Mouse (Mus musculus): ENCODE measurements around the gene Sycp3.
A peak's percentile ranks its signal among the peaks of the same experiment; 100 is the strongest.
"Not testable (repeated sequence)": the region's sequence is repeated elsewhere in the genome, so short reads cannot be mapped to it uniquely, and the experiment has no call there.

Gene Sycp3

DNA sequence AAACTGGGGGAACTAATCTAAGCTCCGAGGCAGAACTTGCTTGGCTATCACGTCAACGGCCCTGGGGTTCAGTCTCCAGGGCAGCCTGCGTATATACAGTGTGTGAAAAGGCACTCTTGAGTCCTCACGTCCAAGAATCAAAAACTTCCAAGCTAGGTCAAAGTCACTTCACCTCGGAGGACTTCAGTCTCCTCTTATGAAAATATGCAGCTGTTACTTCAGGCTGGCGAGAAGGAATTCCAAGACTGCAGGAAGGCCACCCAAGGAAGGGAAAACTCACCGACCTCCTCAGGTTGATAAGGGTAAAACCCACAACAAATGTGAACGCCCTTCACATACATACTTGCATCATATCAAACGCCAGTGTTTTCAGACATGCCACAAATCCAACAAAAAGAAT lies 42.0 kb downstream of the Sycp3 start:
- no peak for DNase-seq (ENCODE audit: low spot score)

DNA sequence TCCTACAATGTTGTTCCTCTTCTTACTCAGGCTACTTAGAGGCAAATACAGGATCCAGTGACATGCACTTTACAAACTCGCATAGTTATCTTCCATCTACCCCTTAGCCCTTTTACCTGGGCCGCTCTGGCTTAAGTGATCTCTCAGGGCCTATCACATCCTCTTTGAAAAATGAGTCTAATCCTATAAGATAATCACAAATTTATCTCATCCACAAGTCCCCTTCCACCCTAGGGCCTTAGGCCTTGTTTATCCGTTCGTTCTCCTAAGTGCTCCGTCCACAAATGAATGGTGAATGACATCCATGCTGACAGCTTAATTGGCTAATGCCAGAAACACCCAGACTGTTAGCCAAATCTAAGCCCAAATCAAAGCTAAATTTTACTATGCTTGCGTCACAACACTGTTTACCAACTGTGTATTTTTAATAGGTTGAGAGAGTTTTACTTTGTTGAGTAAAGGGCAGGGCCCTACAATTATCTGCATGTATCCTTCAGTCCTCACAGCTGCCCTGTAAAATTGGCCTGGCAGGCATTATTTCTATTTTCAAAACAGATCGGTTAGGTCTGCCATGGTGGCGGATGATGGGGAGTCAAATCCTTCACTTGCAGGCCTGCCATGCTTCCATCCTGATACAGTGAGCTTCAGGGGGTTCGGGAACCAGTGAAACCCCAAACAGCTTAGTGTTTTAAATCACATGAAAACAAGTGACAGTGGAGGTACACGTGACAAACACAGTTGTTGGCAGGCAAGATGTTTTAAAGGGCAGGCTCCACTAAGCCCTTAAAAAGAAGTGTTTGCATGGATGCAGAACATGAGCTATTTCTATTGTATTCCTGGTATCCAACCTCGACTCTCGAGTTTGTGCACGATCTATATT lies 42.8 kb downstream of the Sycp3 start:
- no peak for DNase-seq (ENCODE audit: low spot score)

DNA sequence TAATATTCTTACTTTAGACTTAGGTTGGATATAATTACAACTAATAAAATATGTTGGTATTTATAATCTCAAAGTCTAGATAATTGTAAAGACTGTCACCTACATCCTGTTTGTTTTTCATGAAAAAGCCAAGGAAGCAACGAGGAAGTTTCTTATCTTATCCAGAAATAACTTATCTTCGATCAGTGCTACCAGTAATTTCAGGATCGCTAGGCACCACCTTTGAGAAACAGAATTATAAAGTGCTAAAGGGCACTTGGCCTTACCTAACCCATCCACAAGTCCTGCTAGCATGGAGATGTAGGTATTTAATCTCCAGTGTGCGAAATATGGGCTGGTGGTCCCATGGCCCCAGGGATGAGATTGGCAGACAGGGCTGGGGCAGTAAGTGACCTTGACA lies 43.5 kb downstream of the Sycp3 start:
- no peak for DNase-seq (ENCODE audit: low spot score)

DNA sequence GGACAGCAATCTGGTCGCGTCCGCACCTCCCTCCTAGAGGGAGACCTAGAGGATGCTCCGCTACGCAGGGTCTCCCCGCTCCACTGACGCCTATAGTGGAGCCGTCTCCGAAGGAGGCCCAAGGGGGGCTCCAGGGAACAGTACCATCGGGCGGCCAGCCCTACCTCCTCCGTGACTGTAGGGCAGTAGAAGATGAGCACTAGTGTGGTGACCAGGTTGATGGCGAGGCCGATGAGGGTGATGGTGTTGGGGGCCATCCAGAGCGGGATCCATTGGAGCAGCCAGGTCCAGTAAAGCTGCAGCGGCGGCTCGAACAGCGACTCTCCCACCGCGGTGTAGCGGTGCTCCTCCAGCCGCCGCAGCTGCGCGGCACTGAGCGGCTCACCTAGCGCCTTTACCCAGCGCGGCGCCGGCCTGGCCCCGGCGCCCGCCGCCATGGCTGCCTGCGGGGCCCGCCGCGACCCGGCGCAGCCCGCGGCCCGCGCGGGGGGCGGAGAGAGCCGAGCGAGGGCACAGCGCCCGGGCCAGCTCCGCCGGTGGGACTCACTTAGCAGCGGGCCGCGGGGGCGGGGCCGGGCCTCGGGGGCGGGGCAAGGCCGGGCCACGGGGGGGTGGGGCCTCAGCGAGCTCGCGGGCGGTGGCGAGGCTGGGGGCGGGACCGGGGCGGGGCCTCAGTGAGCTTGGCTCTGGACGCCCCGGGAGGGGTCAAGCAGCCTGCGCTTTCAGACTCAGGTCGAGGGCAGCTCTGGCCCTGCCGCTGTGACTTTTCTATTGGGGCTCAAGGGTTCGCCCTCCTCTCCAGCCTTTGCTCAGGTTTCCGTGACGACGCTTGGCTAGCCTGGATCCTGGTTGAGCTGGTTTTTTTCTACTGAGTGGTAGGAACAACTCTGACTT lies 44.3 kb downstream of the Sycp3 start, which contains the start of gene Chpt1:
Gene Chpt1, minus strand, starts transcription at position 653 of the 894 bp plus-strand sequence.
- peak; percentile 88 for DNase-seq (ENCODE audit: low spot score)

DNA sequence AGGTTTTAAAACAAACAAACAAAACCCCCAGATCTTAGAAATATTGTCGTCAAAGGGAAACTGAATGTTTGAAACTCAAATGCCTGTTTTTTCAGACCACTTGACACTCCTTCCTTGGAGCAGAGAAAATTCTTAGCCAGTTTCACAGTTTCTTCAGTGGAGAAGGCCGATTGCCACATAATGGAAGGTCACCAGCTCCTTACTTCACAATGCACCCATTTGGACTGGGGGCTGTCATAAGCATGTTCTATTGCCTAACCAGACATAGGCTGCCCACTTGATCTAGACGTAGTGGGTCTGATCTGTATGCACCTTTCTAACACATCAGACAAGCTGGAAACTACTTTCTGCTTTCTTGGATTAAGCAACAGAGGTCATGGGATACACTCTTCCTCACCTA lies 45.1 kb downstream of the Sycp3 start:
- DNase-seq (ENCODE audit: low spot score), result no peak

DNA sequence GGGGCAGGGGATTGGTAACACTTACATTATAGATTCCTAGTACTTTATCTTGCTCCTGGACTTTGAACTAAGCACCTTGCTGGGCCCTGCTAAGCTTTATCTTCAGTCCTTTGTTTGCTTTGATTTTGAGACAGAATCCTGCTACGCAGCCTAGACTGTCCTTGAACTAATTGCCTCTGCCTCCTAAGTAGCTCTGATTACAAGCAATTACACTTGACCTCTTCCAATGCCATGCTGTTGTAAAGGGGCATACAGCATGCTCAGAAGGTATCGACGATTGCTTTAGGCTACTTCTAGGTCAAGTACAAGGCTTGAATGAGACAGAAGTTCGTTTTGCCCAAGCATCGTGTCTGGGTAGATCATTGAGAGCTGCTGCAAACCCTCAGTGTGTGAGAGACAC lies 45.9 kb downstream of the Sycp3 start:
- DNase-seq (ENCODE audit: low spot score), result no peak

DNA sequence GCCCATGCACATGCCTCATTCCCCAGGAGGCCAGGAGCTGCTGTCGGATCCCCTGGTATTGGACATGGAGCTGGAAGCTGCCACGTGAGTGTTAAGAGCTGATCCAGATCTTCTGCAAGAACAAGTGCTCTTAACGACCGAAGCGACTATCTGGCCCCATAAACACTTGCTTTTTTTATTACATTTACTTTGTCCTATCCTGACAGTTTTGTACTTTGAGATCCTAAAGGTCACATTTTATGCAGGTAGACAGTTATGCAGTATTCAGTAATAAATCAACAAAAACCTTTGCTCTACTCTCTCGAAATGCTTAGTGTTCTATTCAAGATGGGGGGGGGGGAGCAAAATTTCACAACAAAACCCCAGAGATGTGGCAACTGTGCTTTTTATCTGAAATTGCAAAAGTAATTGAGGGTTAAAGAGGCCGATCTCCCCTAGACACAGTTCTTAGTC lies 48.3 kb downstream of the Sycp3 start:
- DNase-seq (ENCODE audit: low spot score), result no peak

DNA sequence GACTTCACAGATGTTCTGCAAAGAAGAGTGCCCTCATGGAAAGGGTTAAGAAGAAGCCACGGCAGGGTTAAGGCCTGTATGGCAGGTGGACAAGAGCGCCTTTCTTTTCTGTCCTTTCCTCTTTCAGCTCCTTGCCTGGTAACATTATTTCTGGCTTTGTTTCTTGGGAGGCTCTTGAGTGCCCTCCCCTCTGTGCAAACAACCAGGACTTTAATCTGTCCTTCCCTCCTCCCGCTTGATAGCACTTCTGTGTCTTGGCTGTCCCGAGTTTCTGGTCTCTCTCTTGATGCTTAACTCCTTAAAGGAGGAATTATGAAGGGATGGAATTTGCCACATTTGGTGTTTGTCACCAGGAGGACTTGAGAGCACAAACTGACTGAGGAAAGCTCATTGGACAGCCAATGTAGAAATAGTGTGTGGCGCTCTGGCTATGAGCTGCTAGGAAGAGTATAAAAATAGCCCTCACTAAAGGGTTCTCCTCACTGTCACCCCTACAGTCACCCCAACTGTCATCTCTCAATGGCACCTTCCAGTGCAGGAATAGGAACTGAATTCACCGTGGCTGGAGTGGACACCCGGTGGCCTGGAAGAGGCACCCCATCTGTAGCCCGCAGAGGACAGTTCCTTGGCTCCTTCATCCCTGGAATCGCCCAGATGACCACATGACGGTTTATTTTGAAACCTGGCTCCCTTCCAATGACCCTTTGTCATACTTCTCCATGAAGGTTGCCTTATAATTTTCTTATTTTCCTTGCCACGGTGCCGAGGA lies 51.3 kb downstream of the Sycp3 start:
- no peak for DNase-seq (ENCODE audit: low spot score)

DNA sequence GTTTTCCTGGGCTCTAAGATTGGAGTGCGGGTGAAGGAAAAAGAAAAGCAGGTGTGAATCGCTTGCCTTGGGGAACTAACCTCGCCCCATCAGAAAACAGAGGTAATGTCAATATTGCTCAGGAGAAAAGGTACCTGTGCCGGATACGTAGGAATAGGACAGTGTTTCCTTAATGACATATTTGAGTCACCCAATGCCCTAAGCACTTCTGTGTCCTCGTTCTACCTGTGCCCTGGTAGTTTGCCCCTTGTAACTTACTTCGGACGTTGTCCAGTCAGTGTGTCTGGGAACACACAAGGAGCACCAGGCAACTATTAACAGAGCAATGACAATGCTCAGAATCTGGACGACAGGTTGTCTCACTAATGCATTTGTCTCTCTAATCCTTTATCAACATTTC lies 52.0 kb downstream of the Sycp3 start:
- no peak for DNase-seq (ENCODE audit: low spot score)

DNA sequence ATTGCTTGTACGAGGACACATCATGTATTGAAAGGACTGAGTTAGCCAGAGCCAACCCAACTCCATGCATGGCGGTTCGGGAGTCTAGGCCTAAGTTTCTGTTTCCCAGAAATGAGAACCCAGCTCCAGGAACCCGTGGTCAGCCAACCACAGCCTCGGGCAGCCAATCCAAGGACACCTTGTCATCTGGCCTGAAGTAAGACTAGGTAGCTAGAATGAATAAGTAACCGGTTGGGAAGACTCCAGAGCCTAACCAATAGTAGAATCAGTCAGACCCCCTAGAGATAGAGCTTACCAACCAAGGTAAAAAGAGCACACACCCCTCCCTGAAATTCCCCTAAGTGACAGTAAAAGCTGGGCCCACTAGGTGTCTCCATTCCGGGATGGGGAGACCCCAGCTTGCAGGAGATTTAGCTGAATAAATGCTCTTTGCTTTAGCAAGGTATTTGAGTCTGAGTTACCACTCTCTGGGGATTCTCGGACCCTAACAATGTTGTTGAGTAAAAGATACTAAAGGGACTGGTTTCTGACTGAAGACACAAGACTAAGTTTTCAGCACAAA lies 54.3 kb downstream of the Sycp3 start:
- DNase-seq (ENCODE audit: low spot score), result no peak

DNA sequence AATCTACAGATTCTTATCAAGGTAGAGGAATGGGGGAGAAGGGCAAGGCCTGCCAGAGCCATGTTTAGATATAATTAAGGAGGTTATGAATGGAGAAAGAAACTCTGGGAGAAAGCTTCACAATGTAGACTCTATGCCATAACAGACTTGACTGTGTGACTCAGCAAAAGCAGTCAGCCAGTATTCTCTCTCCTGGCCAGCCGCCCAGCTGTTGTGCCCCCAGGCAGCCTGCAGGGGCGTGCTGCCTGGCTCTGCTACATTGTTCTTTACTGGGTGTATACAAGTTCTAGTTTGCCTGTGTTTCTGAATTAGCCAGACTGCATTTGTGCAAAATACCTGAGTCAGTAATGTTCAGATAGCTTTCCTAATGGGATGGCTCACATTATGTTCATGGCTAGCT lies 55.1 kb downstream of the Sycp3 start:
- peak; percentile 43 for DNase-seq (ENCODE audit: low spot score)

DNA sequence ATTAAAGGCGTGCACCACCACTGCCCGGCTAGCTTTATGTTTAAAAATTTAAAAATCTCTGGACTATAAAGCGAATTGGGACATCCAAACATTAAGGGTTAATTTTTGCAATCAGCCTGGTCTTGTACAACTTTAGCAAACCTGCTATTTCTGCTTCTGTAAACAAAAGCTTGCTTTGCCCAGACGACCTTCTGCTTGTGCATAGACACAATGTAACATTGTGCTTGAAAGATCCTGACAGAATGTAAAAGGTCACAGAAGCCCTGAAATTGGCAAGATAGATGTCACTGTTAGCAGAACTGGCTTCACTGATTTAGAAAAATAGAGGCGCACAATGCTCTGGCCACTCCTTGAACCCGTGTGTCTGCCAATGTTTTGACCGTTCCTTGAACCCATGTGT lies 55.7 kb downstream of the Sycp3 start:
- not testable (repeated sequence) for DNase-seq (ENCODE audit: low spot score)

DNA sequence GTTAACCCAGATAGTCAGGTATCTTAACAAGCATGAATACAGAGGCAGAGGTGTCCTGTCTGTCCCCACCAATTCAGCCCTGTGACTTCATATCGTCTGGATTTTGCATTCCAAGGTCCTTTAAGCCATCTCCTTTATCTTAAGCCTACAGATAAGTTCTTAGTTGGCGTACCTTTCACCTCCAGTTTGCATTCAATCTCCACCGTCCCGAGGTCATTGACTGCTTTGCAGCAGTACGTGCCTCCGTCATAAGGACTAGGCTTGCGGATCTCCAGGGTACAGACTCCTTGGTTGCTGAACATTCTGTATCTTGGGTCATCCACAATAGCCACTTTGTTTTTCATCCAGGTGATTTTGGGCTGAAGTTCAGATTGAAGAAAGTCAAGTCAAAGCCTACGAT lies 63.4 kb downstream of the Sycp3 start:
- DNase-seq (ENCODE audit: low spot score), result no peak
